Mouse (Mus musculus) kidney, postnatal 0 days (tissue): ENCODE data around the gene Noa1. TPM values are rescaled to one million over a fixed set of nuclear protein-coding genes. Genes with fewer than 3 reads are reported as not detected.

Experiments used
- ATAC-seq: fragments of 200-750 bp; cut with Nextera tagmentation; replicated peaks from 2 replicates; pipeline ENCODE4 v1.8.0; 2017; ENCODE audit warnings: low read depth, moderate number of reproducible peaks, moderate TSS enrichment, moderate library complexity; ENCODE audit not compliant: low FRiP score
- DNase-seq: peaks from one replicate; pipeline ENCODE4 v3.0.0-alpha.2; 2016; ENCODE audit warnings: low spot score
- H3K27ac ChIP-seq: fragments of 300-500 bp; sonication (generic); 2 replicates; pipeline ENCODE4 v1.5.1; 2014; ENCODE audit warnings: mild to moderate bottlenecking
- H3K27me3 ChIP-seq: fragments of 300-500 bp; sonication (generic); 2 replicates; pipeline ENCODE4 v1.6.1; 2014; ENCODE audit warnings: low read length, mixed read lengths; ENCODE audit not compliant: insufficient read depth
- H3K36me3 ChIP-seq: fragments of 300-500 bp; sonication (generic); 2 replicates; pipeline ENCODE4 v1.6.1; 2014; ENCODE audit warnings: low read length, mixed read lengths; ENCODE audit not compliant: insufficient read depth
- H3K4me1 ChIP-seq: fragments of 300-500 bp; sonication (generic); replicated peaks from 2 replicates; pipeline ENCODE4 v1.6.1; 2014; ENCODE audit warnings: antibody characterized with exemption, low read length, mixed read lengths; ENCODE audit not compliant: insufficient read depth
- H3K4me2 ChIP-seq: fragments of 300-500 bp; sonication (generic); 2 replicates; pipeline ENCODE4 v1.6.1; 2014; ENCODE audit warnings: mild to moderate bottlenecking, low read length, moderate library complexity, mixed read lengths
- H3K4me3 ChIP-seq: fragments of 300-500 bp; sonication (generic); replicated peaks from 2 replicates; pipeline ENCODE4 v1.5.1; 2014; ENCODE audit warnings: low read depth, low read length
- H3K9ac ChIP-seq: fragments of 300-500 bp; sonication (generic); 2 replicates; pipeline ENCODE4 v1.6.1; 2014; ENCODE audit warnings: low read depth, low read length
- H3K9me3 ChIP-seq: fragments of 300-500 bp; sonication (generic); replicated peaks from 2 replicates; pipeline ENCODE4 v1.6.1; 2016; ENCODE audit warnings: low read length, inconsistent platforms, mixed read lengths
- CTCF ChIP-seq: IDR thresholded peaks from 2 replicates; pipeline ENCODE4 v1.5.1; 2016; ENCODE audit warnings: antibody characterized with exemption, low read depth, mild to moderate bottlenecking, moderate library complexity
- WGBS: fragments of 180-500 bp; shearing (Covaris S2); extraction: QIAGEN DNeasy Blood & Tissue Kit; methylation state at CpG from one replicate; pipeline ENCODE4 v1.1.7; 2014; 5-methylcytosine and 5-hydroxymethylcytosine counted together
- polyA plus RNA-seq: library from polyadenylated mRNA; unstranded; fragments of >200 nt; fragmentation: Nextera tagmentation; extraction: Ambion mirVana; gene quantifications from 2 replicates; pipeline ENCODE4 v1.2.1, GENCODE M21; 2015

The Noa1 gene
- polyA plus RNA-seq, 1 experiment from 2014 or later, result 27.0 TPM

GRCm38 (mm10) chr5:77292803-77293522 lies 16.9 kb downstream of the Noa1 start:
- Histone ChIP-seq H3K27ac (no peak overlapping the region), H3K4me3 (no peak overlapping the region), H3K4me2 (no peak overlapping the region), H3K9ac (no peak overlapping the region), H3K36me3 (peaks cover 54% of the 10 kb centered on the region), H3K4me1 (no peaks in the 10 kb centered on the region), H3K27me3 (no peaks in the 10 kb centered on the region), H3K9me3 (no peaks in the 10 kb centered on the region)
- DNase-seq (no peak), ATAC-seq (no peak)
- 93% methylated on average over 7 of the region's 7 CpGs for WGBS
- no peak for TF ChIP-seq CTCF

- H3K4me3 ChIP-seq, result no peak overlapping the region
- H3K36me3 ChIP-seq, result peaks cover 55% of the 10 kb centered on the region
- H3K4me2 ChIP-seq, result no peak overlapping the region
- no peaks in the 10 kb centered on the region for H3K4me1 ChIP-seq
- H3K27ac ChIP-seq, result no peak overlapping the region
- H3K27me3 ChIP-seq, result no peaks in the 10 kb centered on the region
- WGBS, result 94% methylated on average over 2 of the region's 2 CpGs
- H3K9ac ChIP-seq, result no peak overlapping the region
- 0 out of 2 replicates have a peak, but pooled peaks have one; percentile 14 for TF ChIP-seq CTCF
- DNase-seq (no peak), ATAC-seq (no peak)
- H3K9me3 ChIP-seq, result no peaks in the 10 kb centered on the region
These were observed 19.3 kb downstream of the Noa1 start for GRCm38 (mm10) chr5:77290606-77291005.

GRCm38 (mm10) chr5:77289686-77290085 lies 20.2 kb downstream of the Noa1 start:
- H3K9me3 ChIP-seq, result no peaks in the 10 kb centered on the region
- ATAC-seq (no peak), DNase-seq (no peak)
- H3K4me1 ChIP-seq, result no peaks in the 10 kb centered on the region
- peaks cover 53% of the 10 kb centered on the region for H3K36me3 ChIP-seq
- WGBS, result 92% methylated on average over 8 of the region's 8 CpGs
- no peak for TF ChIP-seq CTCF
- no peak overlapping the region for H3K27ac ChIP-seq
- no peak overlapping the region for H3K4me3 ChIP-seq
- no peak overlapping the region for H3K9ac ChIP-seq
- H3K4me2 ChIP-seq, result no peak overlapping the region
- H3K27me3 ChIP-seq, result no peaks in the 10 kb centered on the region

GRCm38 (mm10) chr5:77287901-77288300 lies 22.0 kb downstream of the Noa1 start:
- peaks cover 47% of the 10 kb centered on the region for H3K36me3 ChIP-seq
- ATAC-seq (no peak), DNase-seq (no peak)
- no peaks in the 10 kb centered on the region for H3K4me1 ChIP-seq
- no peak overlapping the region for H3K9ac ChIP-seq
- no peak for TF ChIP-seq CTCF
- no peak overlapping the region for H3K4me3 ChIP-seq
- 75% methylated on average over 6 of the region's 6 CpGs for WGBS
- no peaks in the 10 kb centered on the region for H3K27me3 ChIP-seq
- H3K27ac ChIP-seq, result no peak overlapping the region
- H3K9me3 ChIP-seq, result no peaks in the 10 kb centered on the region
- no peak overlapping the region for H3K4me2 ChIP-seq

- Histone ChIP-seq H3K27me3 (no peaks in the 10 kb centered on the region), H3K4me3 (no peak overlapping the region), H3K4me1 (no peaks in the 10 kb centered on the region), H3K9ac (no peak overlapping the region), H3K36me3 (peaks cover 50% of the 10 kb centered on the region), H3K27ac (no peak overlapping the region), H3K9me3 (no peaks in the 10 kb centered on the region), H3K4me2 (no peak overlapping the region)
- WGBS, result 88% methylated on average over 5 of the region's 5 CpGs
- DNase-seq (no peak), ATAC-seq (no peak)
- TF ChIP-seq CTCF, result no peak
These were observed 23.0 kb downstream of the Noa1 start for GRCm38 (mm10) chr5:77286904-77287303.

- no peak overlapping the region for H3K4me3 ChIP-seq
- no peaks in the 10 kb centered on the region for H3K9me3 ChIP-seq
- H3K4me2 ChIP-seq, result no peak overlapping the region
- 75% methylated on average over 7 of the region's 7 CpGs for WGBS
- H3K27me3 ChIP-seq, result no peaks in the 10 kb centered on the region
- H3K9ac ChIP-seq, result no peak overlapping the region
- H3K36me3 ChIP-seq, result peaks cover 60% of the 10 kb centered on the region
- no peaks in the 10 kb centered on the region for H3K4me1 ChIP-seq
- ATAC-seq, result no peak
- no peak for TF ChIP-seq CTCF
- no peak overlapping the region for H3K27ac ChIP-seq
- DNase-seq, result no peak
These were observed 24.2 kb downstream of the Noa1 start for GRCm38 (mm10) chr5:77285685-77286084.

- Histone ChIP-seq H3K4me1 (no peaks in the 10 kb centered on the region), H3K27me3 (no peaks in the 10 kb centered on the region), H3K36me3 (peaks cover 62% of the 10 kb centered on the region), H3K4me3 (no peak overlapping the region), H3K9me3 (no peaks in the 10 kb centered on the region), H3K9ac (no peak overlapping the region), H3K4me2 (no peak overlapping the region), H3K27ac (no peak overlapping the region)
- TF ChIP-seq CTCF, result no peak
- ATAC-seq (no peak), DNase-seq (no peak)
- 89% methylated on average over 9 of the region's 9 CpGs for WGBS
These were observed 27.6 kb downstream of the Noa1 start for GRCm38 (mm10) chr5:77282242-77282641.
